Mouse (Mus musculus): ENCODE results near the gene Ggact. TPM values are rescaled to one million over a fixed set of nuclear protein-coding genes. Genes with fewer than 3 reads are reported as not detected.
A peak's percentile ranks its signal among the peaks of the same experiment; 100 is the strongest.

Ggact gene
- polyA plus RNA-seq, 1 experiment from 2014 or later = 17.7 TPM

GRCm38 (mm10) chr14:122865462-122866129 lies 48.0 kb downstream of the Ggact start:
- Histone ChIP-seq H3K27ac (ENCODE audit: low read length) (no peak overlapping the region), H3K4me3 (ENCODE audit: low read length) (no peak overlapping the region), H3K36me3 (ENCODE audit: control insufficient read depth, insufficient read depth, low read length) (no peaks in the 10 kb centered on the region), H3K4me1 (replicated peaks; ENCODE audit: control insufficient read depth, insufficient read depth, low read length) (no peaks in the 10 kb centered on the region), H3K9me3 (ENCODE audit: control insufficient read depth, low read length) (no peaks in the 10 kb centered on the region), H3K4me2 (ENCODE audit: low read depth, low read length) (no peak overlapping the region), H3K9ac (ENCODE audit: low read length) (no peak overlapping the region), H3K27me3 (ENCODE audit: control insufficient read depth, insufficient read depth, low read depth, low read length) (no peaks in the 10 kb centered on the region)
- no peak for ATAC-seq (ENCODE audit: low read depth)
- 66% methylated on average over 4 of the region's 4 CpGs for WGBS

- no peak overlapping the region for H3K4me3 ChIP-seq (ENCODE audit: low read length)
- 40% methylated on average over 4 of the region's 4 CpGs for WGBS
- H3K27ac ChIP-seq (ENCODE audit: low read length) = no peak overlapping the region
These were observed 50.9 kb downstream of the Ggact start for GRCm38 (mm10) chr14:122862623-122863022.

GRCm38 (mm10) chr14:122859792-122860191 lies 53.8 kb downstream of the Ggact start:
- H3K9me3 ChIP-seq (ENCODE audit: control insufficient read depth, low read length) = no peaks in the 10 kb centered on the region
- H3K36me3 ChIP-seq (ENCODE audit: control insufficient read depth, insufficient read depth, low read length) = no peaks in the 10 kb centered on the region
- no peak overlapping the region for H3K9ac ChIP-seq (ENCODE audit: low read length)
- 38% methylated on average over 1 of the region's 1 CpGs for WGBS
- H3K4me1 ChIP-seq (replicated peaks; ENCODE audit: control insufficient read depth, insufficient read depth, low read length) = no peaks in the 10 kb centered on the region
- H3K4me2 ChIP-seq (ENCODE audit: low read depth, low read length) = no peak overlapping the region
- no peaks in the 10 kb centered on the region for H3K27me3 ChIP-seq (ENCODE audit: control insufficient read depth, insufficient read depth, low read depth, low read length)
- no peak overlapping the region for H3K4me3 ChIP-seq (ENCODE audit: low read length)
- H3K27ac ChIP-seq (ENCODE audit: low read length) = no peak overlapping the region
- 0 out of 2 replicates have a peak, but pooled peaks have one; percentile 31 for ATAC-seq (ENCODE audit: low read depth)

More at GRCm38 (mm10) chr14:122862623-122863022, 50.9 kb downstream of the Ggact start:
- Histone ChIP-seq H3K27me3 (ENCODE audit: control insufficient read depth, insufficient read depth, low read depth, low read length) (no peaks in the 10 kb centered on the region), H3K9me3 (ENCODE audit: control insufficient read depth, low read length) (no peaks in the 10 kb centered on the region), H3K36me3 (ENCODE audit: control insufficient read depth, insufficient read depth, low read length) (no peaks in the 10 kb centered on the region), H3K9ac (ENCODE audit: low read length) (no peak overlapping the region), H3K4me2 (ENCODE audit: low read depth, low read length) (no peak overlapping the region), H3K4me1 (replicated peaks; ENCODE audit: control insufficient read depth, insufficient read depth, low read length) (no peaks in the 10 kb centered on the region)
- no peak for ATAC-seq (ENCODE audit: low read depth)

GRCm38 (mm10) chr14:122852506-122853057 lies 61.0 kb downstream of the Ggact start:
- Histone ChIP-seq H3K36me3 (ENCODE audit: control insufficient read depth, insufficient read depth, low read length) (no peaks in the 10 kb centered on the region), H3K9me3 (ENCODE audit: control insufficient read depth, low read length) (no peaks in the 10 kb centered on the region), H3K27me3 (ENCODE audit: control insufficient read depth, insufficient read depth, low read depth, low read length) (no peaks in the 10 kb centered on the region), H3K4me3 (ENCODE audit: low read length) (no peak overlapping the region), H3K4me2 (ENCODE audit: low read depth, low read length) (no peak overlapping the region), H3K27ac (ENCODE audit: low read length) (no peak overlapping the region), H3K4me1 (replicated peaks; ENCODE audit: control insufficient read depth, insufficient read depth, low read length) (no peaks in the 10 kb centered on the region), H3K9ac (ENCODE audit: low read length) (no peak overlapping the region)
- WGBS = 66% methylated on average over 5 of the region's 5 CpGs
- no peak for ATAC-seq (ENCODE audit: low read depth)

- no peaks in the 10 kb centered on the region for H3K27me3 ChIP-seq (ENCODE audit: control insufficient read depth, insufficient read depth, low read depth, low read length)
- WGBS = 55% methylated on average over 2 of the region's 2 CpGs
These were observed 76.5 kb downstream of the Ggact start for GRCm38 (mm10) chr14:122837018-122837417.

GRCm38 (mm10) chr14:122836221-122836620 lies 77.3 kb downstream of the Ggact start:
- H3K27ac ChIP-seq (ENCODE audit: low read length) = no peak overlapping the region
- no peaks in the 10 kb centered on the region for H3K9me3 ChIP-seq (ENCODE audit: control insufficient read depth, low read length)
- H3K4me2 ChIP-seq (ENCODE audit: low read depth, low read length) = no peak overlapping the region
- no peak for ATAC-seq (ENCODE audit: low read depth)
- no peak overlapping the region for H3K4me3 ChIP-seq (ENCODE audit: low read length)
- no peaks in the 10 kb centered on the region for H3K36me3 ChIP-seq (ENCODE audit: control insufficient read depth, insufficient read depth, low read length)
- WGBS = 52% methylated on average over 4 of the region's 4 CpGs
- no peaks in the 10 kb centered on the region for H3K4me1 ChIP-seq (replicated peaks; ENCODE audit: control insufficient read depth, insufficient read depth, low read length)
- H3K27me3 ChIP-seq (ENCODE audit: control insufficient read depth, insufficient read depth, low read depth, low read length) = no peaks in the 10 kb centered on the region
- H3K9ac ChIP-seq (ENCODE audit: low read length) = no peak overlapping the region

More at GRCm38 (mm10) chr14:122837018-122837417, 76.5 kb downstream of the Ggact start:
- no peak for ATAC-seq (ENCODE audit: low read depth)
- Histone ChIP-seq H3K9me3 (ENCODE audit: control insufficient read depth, low read length) (no peaks in the 10 kb centered on the region), H3K27ac (ENCODE audit: low read length) (no peak overlapping the region), H3K4me1 (replicated peaks; ENCODE audit: control insufficient read depth, insufficient read depth, low read length) (no peaks in the 10 kb centered on the region), H3K36me3 (ENCODE audit: control insufficient read depth, insufficient read depth, low read length) (no peaks in the 10 kb centered on the region), H3K9ac (ENCODE audit: low read length) (no peak overlapping the region), H3K4me3 (ENCODE audit: low read length) (no peak overlapping the region), H3K4me2 (ENCODE audit: low read depth, low read length) (no peak overlapping the region)

GRCm38 (mm10) chr14:122835487-122836190 lies 77.9 kb downstream of the Ggact start:
- Histone ChIP-seq H3K27ac (ENCODE audit: low read length) (no peak overlapping the region), H3K36me3 (ENCODE audit: control insufficient read depth, insufficient read depth, low read length) (no peaks in the 10 kb centered on the region), H3K9ac (ENCODE audit: low read length) (no peak overlapping the region), H3K9me3 (ENCODE audit: control insufficient read depth, low read length) (no peaks in the 10 kb centered on the region), H3K4me2 (ENCODE audit: low read depth, low read length) (no peak overlapping the region), H3K27me3 (ENCODE audit: control insufficient read depth, insufficient read depth, low read depth, low read length) (no peaks in the 10 kb centered on the region), H3K4me1 (replicated peaks; ENCODE audit: control insufficient read depth, insufficient read depth, low read length) (no peaks in the 10 kb centered on the region), H3K4me3 (ENCODE audit: low read length) (no peak overlapping the region)
- ATAC-seq (ENCODE audit: low read depth) = no peak
- WGBS = 61% methylated on average over 7 of the region's 7 CpGs

- Histone ChIP-seq H3K27ac (ENCODE audit: low read length) (no peak overlapping the region), H3K27me3 (ENCODE audit: control insufficient read depth, insufficient read depth, low read depth, low read length) (no peaks in the 10 kb centered on the region), H3K4me3 (ENCODE audit: low read length) (no peak overlapping the region), H3K9me3 (ENCODE audit: control insufficient read depth, low read length) (no peaks in the 10 kb centered on the region), H3K4me1 (replicated peaks; ENCODE audit: control insufficient read depth, insufficient read depth, low read length) (no peaks in the 10 kb centered on the region), H3K9ac (ENCODE audit: low read length) (no peak overlapping the region), H3K36me3 (ENCODE audit: control insufficient read depth, insufficient read depth, low read length) (no peaks in the 10 kb centered on the region), H3K4me2 (ENCODE audit: low read depth, low read length) (no peak overlapping the region)
- WGBS = 85% methylated on average over 1 of the region's 1 CpGs
- ATAC-seq (ENCODE audit: low read depth) = no peak
These were observed 78.8 kb downstream of the Ggact start for GRCm38 (mm10) chr14:122834753-122835152.

GRCm38 (mm10) chr14:122833666-122834065 lies 79.9 kb downstream of the Ggact start:
- Histone ChIP-seq H3K36me3 (ENCODE audit: control insufficient read depth, insufficient read depth, low read length) (no peaks in the 10 kb centered on the region), H3K4me1 (replicated peaks; ENCODE audit: control insufficient read depth, insufficient read depth, low read length) (no peaks in the 10 kb centered on the region), H3K9ac (ENCODE audit: low read length) (no peak overlapping the region), H3K9me3 (ENCODE audit: control insufficient read depth, low read length) (no peaks in the 10 kb centered on the region), H3K4me2 (ENCODE audit: low read depth, low read length) (no peak overlapping the region), H3K27me3 (ENCODE audit: control insufficient read depth, insufficient read depth, low read depth, low read length) (no peaks in the 10 kb centered on the region), H3K4me3 (ENCODE audit: low read length) (no peak overlapping the region), H3K27ac (ENCODE audit: low read length) (no peak overlapping the region)
- WGBS = 74% methylated on average over 3 of the region's 3 CpGs
- no peak for ATAC-seq (ENCODE audit: low read depth)

Measured in lung, embryonic 16.5 days (tissue).